Mouse (Mus musculus) limb, embryonic 10.5 days (tissue): ENCODE measurements around the gene Ssx9. TPM values are rescaled to one million over a fixed set of nuclear protein-coding genes. Genes with fewer than 3 reads are reported as not detected.
"Not testable (repeated sequence)": the region's sequence is repeated elsewhere in the genome, so short reads cannot be mapped to it uniquely, and the experiment has no call there.

ENCODE experiments used
- DNase-seq: peaks from one replicate; pipeline ENCODE4 v3.0.0-alpha.2; 2017; ENCODE audit warnings: low spot score
- H3K27ac ChIP-seq: fragments of 300-500 bp; sonication (generic); 2 replicates; pipeline ENCODE4 v1.5.1; 2016; ENCODE audit warnings: mild to moderate bottlenecking
- H3K27me3 ChIP-seq: fragments of 300-500 bp; sonication (generic); 2 replicates; pipeline ENCODE4 v1.6.1; 2016; ENCODE audit warnings: low read depth, mild to moderate bottlenecking; ENCODE audit not compliant: poor library complexity, severe bottlenecking
- H3K36me3 ChIP-seq: fragments of 300-500 bp; sonication (generic); 2 replicates; pipeline ENCODE4 v1.6.1; 2016; ENCODE audit warnings: mild to moderate bottlenecking, moderate library complexity
- H3K4me1 ChIP-seq: fragments of 300-500 bp; sonication (generic); 2 replicates; pipeline ENCODE4 v1.6.1; 2016
- H3K4me3 ChIP-seq: fragments of 300-500 bp; sonication (generic); 2 replicates; pipeline ENCODE4 v1.5.1; 2016; ENCODE audit warnings: mild to moderate bottlenecking, moderate library complexity
- H3K9me3 ChIP-seq: fragments of 300-500 bp; sonication (generic); replicated peaks from 2 replicates; pipeline ENCODE4 v1.6.1; 2016; ENCODE audit warnings: mild to moderate bottlenecking
- WGBS: fragments of 180-500 bp; shearing (Covaris S2); methylation state at CpG from one replicate; pipeline ENCODE4 v1.1.7; 2016; 5-methylcytosine and 5-hydroxymethylcytosine counted together
- polyA plus RNA-seq: library from polyadenylated mRNA; unstranded; fragments of >200 nt; fragmentation: Nextera tagmentation; extraction: Ambion mirVana; gene quantifications from 2 replicates; pipeline ENCODE4 v1.2.1, GENCODE M21; 2016

Ssx9 gene
- polyA plus RNA-seq, result not detected in 2 replicates

GRCm38 (mm10) chrX:8748132-8748531 lies at the start of gene Ssx9:
Ssx9 (plus strand) TSS chrX:8748432.
- not testable (repeated sequence) for H3K27ac ChIP-seq, DNase-seq, H3K9me3 ChIP-seq, H3K4me3 ChIP-seq, H3K27me3 ChIP-seq, H3K4me1 ChIP-seq, H3K36me3 ChIP-seq
- WGBS, result 66% methylated on average over 2 of the region's 2 CpGs

GRCm38 (mm10) chrX:8732907-8733306 lies 15.3 kb upstream of the Ssx9 start:
- Histone ChIP-seq H3K36me3 (no peaks in the 10 kb centered on the region), H3K4me3 (no peak overlapping the region), H3K27ac (no peak overlapping the region), H3K4me1 (no peaks in the 10 kb centered on the region), H3K9me3 (no peaks in the 10 kb centered on the region), H3K27me3 (no peaks in the 10 kb centered on the region)
- DNase-seq, result no peak
- WGBS, result 49% methylated on average over 5 of the region's 5 CpGs

- H3K27me3 ChIP-seq, H3K27ac ChIP-seq, H3K4me1 ChIP-seq, H3K4me3 ChIP-seq, H3K9me3 ChIP-seq, DNase-seq, H3K36me3 ChIP-seq: not testable (repeated sequence)
- 86% methylated on average over 4 of the region's 4 CpGs for WGBS
Observed at GRCm38 (mm10) chrX:8803391-8803790, 55.2 kb downstream of the Ssx9 start, which contains the start of gene Ssxb5. Ssxb5 (plus strand) TSS chrX:8803691.

Other genes with a start within 250 kb of the Ssx9 start
- not detected in 2 replicates for gene Gm14459, start 223.5 kb upstream of the Ssx9 start, polyA plus RNA-seq
- gene Ssxb6, start 200.2 kb upstream of the Ssx9 start, polyA plus RNA-seq, result not detected in 2 replicates
- not detected in 2 replicates for gene Ssxb3, start 156.6 kb upstream of the Ssx9 start, polyA plus RNA-seq
- gene Ssxb8, start 57.6 kb upstream of the Ssx9 start, polyA plus RNA-seq, result not detected in 2 replicates
- not detected in 2 replicates for gene Ssxb5, start 55.3 kb downstream of the Ssx9 start, polyA plus RNA-seq
- not detected in 2 replicates for gene Gm6592, start 95.6 kb downstream of the Ssx9 start, polyA plus RNA-seq
- gene Gm5751, start 125.8 kb downstream of the Ssx9 start, polyA plus RNA-seq, result not detected in 2 replicates
- gene B630019K06Rik, start 143.9 kb downstream of the Ssx9 start, polyA plus RNA-seq, result 3.8 and 5.7 TPM in 2 replicates
- not detected in 2 replicates for gene Fthl17b, start 214.5 kb downstream of the Ssx9 start, polyA plus RNA-seq
- not detected in 2 replicates for gene Fthl17c, start 228.1 kb downstream of the Ssx9 start, polyA plus RNA-seq
- not detected in 2 replicates for gene Fthl17d, start 238.3 kb downstream of the Ssx9 start, polyA plus RNA-seq